Mouse (Mus musculus): ENCODE results near the gene Cacna1c. TPM values are rescaled to one million over a fixed set of nuclear protein-coding genes. Genes with fewer than 3 reads are reported as not detected.

Gene Cacna1c
- polyA plus RNA-seq, 1 experiment from 2014 or later = 8.7 TPM

- H3K4me3 ChIP-seq (ENCODE audit: low read depth, low read length) = no peak overlapping the region
- no peak overlapping the region for H3K9ac ChIP-seq (ENCODE audit: low read length)
- H3K27ac ChIP-seq (replicated peaks; ENCODE audit: low read depth, low read length) = no peak overlapping the region
- WGBS = 91% methylated on average over 8 of the region's 8 CpGs
- peaks cover 10% of the 10 kb centered on the region for H3K4me1 ChIP-seq (ENCODE audit: control insufficient read depth, insufficient read depth, low read length)
- H3K9me3 ChIP-seq (ENCODE audit: control insufficient read depth, low read length) = no peaks in the 10 kb centered on the region
- DNase-seq (ENCODE audit: low spot score) (no peak), ATAC-seq (ENCODE audit: insufficient number of reproducible peaks, low FRiP score, low TSS enrichment, low read depth) (no peak)
- H3K27me3 ChIP-seq (ENCODE audit: control insufficient read depth, insufficient read depth, low read length) = no peaks in the 10 kb centered on the region
- no peak overlapping the region for H3K4me2 ChIP-seq (ENCODE audit: low read depth, severe bottlenecking)
- no peaks in the 10 kb centered on the region for H3K36me3 ChIP-seq (ENCODE audit: control insufficient read depth, insufficient read depth, low read length)
Observed at GRCm38 (mm10) chr6:119087919-119088318, 108.3 kb downstream of the Cacna1c start.

GRCm38 (mm10) chr6:119085789-119086188 is 110.4 kb downstream of the Cacna1c start:
- DNase-seq (ENCODE audit: low spot score) (no peak), ATAC-seq (ENCODE audit: insufficient number of reproducible peaks, low FRiP score, low TSS enrichment, low read depth) (no peak)
- Histone ChIP-seq H3K9me3 (ENCODE audit: control insufficient read depth, low read length) (no peaks in the 10 kb centered on the region), H3K4me1 (ENCODE audit: control insufficient read depth, insufficient read depth, low read length) (peaks cover 10% of the 10 kb centered on the region), H3K27me3 (ENCODE audit: control insufficient read depth, insufficient read depth, low read length) (no peaks in the 10 kb centered on the region), H3K4me3 (ENCODE audit: low read depth, low read length) (no peak overlapping the region), H3K9ac (ENCODE audit: low read length) (no peak overlapping the region), H3K4me2 (ENCODE audit: low read depth, severe bottlenecking) (no peak overlapping the region), H3K27ac (replicated peaks; ENCODE audit: low read depth, low read length) (no peak overlapping the region), H3K36me3 (ENCODE audit: control insufficient read depth, insufficient read depth, low read length) (no peaks in the 10 kb centered on the region)
- 72% methylated on average over 3 of the region's 3 CpGs for WGBS

GRCm38 (mm10) chr6:119084532-119084931 is 111.7 kb downstream of the Cacna1c start:
- Histone ChIP-seq H3K4me3 (ENCODE audit: low read depth, low read length) (no peak overlapping the region), H3K27me3 (ENCODE audit: control insufficient read depth, insufficient read depth, low read length) (no peaks in the 10 kb centered on the region), H3K4me1 (ENCODE audit: control insufficient read depth, insufficient read depth, low read length) (peaks cover 10% of the 10 kb centered on the region), H3K36me3 (ENCODE audit: control insufficient read depth, insufficient read depth, low read length) (no peaks in the 10 kb centered on the region), H3K9ac (ENCODE audit: low read length) (no peak overlapping the region), H3K27ac (replicated peaks; ENCODE audit: low read depth, low read length) (no peak overlapping the region), H3K4me2 (ENCODE audit: low read depth, severe bottlenecking) (no peak overlapping the region), H3K9me3 (ENCODE audit: control insufficient read depth, low read length) (no peaks in the 10 kb centered on the region)
- WGBS = 55% methylated on average over 9 of the region's 9 CpGs
- ATAC-seq (ENCODE audit: insufficient number of reproducible peaks, low FRiP score, low TSS enrichment, low read depth) = no peak
- DNase-seq (ENCODE audit: low spot score) = no peak

GRCm38 (mm10) chr6:119083559-119083958 is 112.7 kb downstream of the Cacna1c start:
- WGBS = 72% methylated on average over 7 of the region's 7 CpGs
- no peak overlapping the region for H3K4me3 ChIP-seq (ENCODE audit: low read depth, low read length)
- no peak overlapping the region for H3K9ac ChIP-seq (ENCODE audit: low read length)
- ATAC-seq (ENCODE audit: insufficient number of reproducible peaks, low FRiP score, low TSS enrichment, low read depth) (no peak), DNase-seq (ENCODE audit: low spot score) (no peak)
- H3K4me1 ChIP-seq (ENCODE audit: control insufficient read depth, insufficient read depth, low read length) = peaks cover 6% of the 10 kb centered on the region; the same call in 1 of the 2 replicates
- H3K9me3 ChIP-seq (ENCODE audit: control insufficient read depth, low read length) = no peaks in the 10 kb centered on the region
- H3K27me3 ChIP-seq (ENCODE audit: control insufficient read depth, insufficient read depth, low read length) = no peaks in the 10 kb centered on the region
- H3K4me2 ChIP-seq (ENCODE audit: low read depth, severe bottlenecking) = no peak overlapping the region
- no peaks in the 10 kb centered on the region for H3K36me3 ChIP-seq (ENCODE audit: control insufficient read depth, insufficient read depth, low read length)
- no peak overlapping the region for H3K27ac ChIP-seq (replicated peaks; ENCODE audit: low read depth, low read length)

GRCm38 (mm10) chr6:119082662-119083061 is 113.6 kb downstream of the Cacna1c start:
- H3K9me3 ChIP-seq (ENCODE audit: control insufficient read depth, low read length) = no peaks in the 10 kb centered on the region
- no peak overlapping the region for H3K9ac ChIP-seq (ENCODE audit: low read length)
- no peak overlapping the region for H3K4me2 ChIP-seq (ENCODE audit: low read depth, severe bottlenecking)
- H3K27me3 ChIP-seq (ENCODE audit: control insufficient read depth, insufficient read depth, low read length) = no peaks in the 10 kb centered on the region
- DNase-seq (ENCODE audit: low spot score) = no peak
- ATAC-seq (ENCODE audit: insufficient number of reproducible peaks, low FRiP score, low TSS enrichment, low read depth) = no peak
- H3K36me3 ChIP-seq (ENCODE audit: control insufficient read depth, insufficient read depth, low read length) = no peaks in the 10 kb centered on the region
- no peak overlapping the region for H3K4me3 ChIP-seq (ENCODE audit: low read depth, low read length)
- WGBS = 89% methylated on average over 8 of the region's 8 CpGs
- no peak overlapping the region for H3K27ac ChIP-seq (replicated peaks; ENCODE audit: low read depth, low read length)
- H3K4me1 ChIP-seq (ENCODE audit: control insufficient read depth, insufficient read depth, low read length) = peaks cover 6% of the 10 kb centered on the region; the same call in 1 of the 2 replicates

- no peaks in the 10 kb centered on the region for H3K9me3 ChIP-seq (ENCODE audit: control insufficient read depth, low read length)
- WGBS = 92% methylated on average over 12 of the region's 12 CpGs
Observed at GRCm38 (mm10) chr6:119081650-119082049, 114.6 kb downstream of the Cacna1c start.

GRCm38 (mm10) chr6:119079626-119080025 is 116.6 kb downstream of the Cacna1c start:
- DNase-seq (ENCODE audit: low spot score) = no peak
- 87% methylated on average over 8 of the region's 8 CpGs for WGBS
- H3K4me2 ChIP-seq (ENCODE audit: low read depth, severe bottlenecking) = no peak overlapping the region
- H3K4me3 ChIP-seq (ENCODE audit: low read depth, low read length) = no peak overlapping the region
- peaks cover 6% of the 10 kb centered on the region; the same call in 1 of the 2 replicates for H3K4me1 ChIP-seq (ENCODE audit: control insufficient read depth, insufficient read depth, low read length)
- no peaks in the 10 kb centered on the region for H3K36me3 ChIP-seq (ENCODE audit: control insufficient read depth, insufficient read depth, low read length)
- H3K27ac ChIP-seq (replicated peaks; ENCODE audit: low read depth, low read length) = no peak overlapping the region
- H3K9me3 ChIP-seq (ENCODE audit: control insufficient read depth, low read length) = no peaks in the 10 kb centered on the region
- H3K27me3 ChIP-seq (ENCODE audit: control insufficient read depth, insufficient read depth, low read length) = no peaks in the 10 kb centered on the region
- ATAC-seq (ENCODE audit: insufficient number of reproducible peaks, low FRiP score, low TSS enrichment, low read depth) = no peak
- no peak overlapping the region for H3K9ac ChIP-seq (ENCODE audit: low read length)

More at GRCm38 (mm10) chr6:119081650-119082049, 114.6 kb downstream of the Cacna1c start:
- Histone ChIP-seq H3K27me3 (ENCODE audit: control insufficient read depth, insufficient read depth, low read length) (no peaks in the 10 kb centered on the region), H3K4me2 (ENCODE audit: low read depth, severe bottlenecking) (no peak overlapping the region), H3K36me3 (ENCODE audit: control insufficient read depth, insufficient read depth, low read length) (no peaks in the 10 kb centered on the region), H3K4me3 (ENCODE audit: low read depth, low read length) (no peak overlapping the region), H3K9ac (ENCODE audit: low read length) (no peak overlapping the region), H3K27ac (replicated peaks; ENCODE audit: low read depth, low read length) (no peak overlapping the region), H3K4me1 (ENCODE audit: control insufficient read depth, insufficient read depth, low read length) (peaks cover 6% of the 10 kb centered on the region; the same call in 1 of the 2 replicates)
- DNase-seq (ENCODE audit: low spot score) = no peak
- no peak for ATAC-seq (ENCODE audit: insufficient number of reproducible peaks, low FRiP score, low TSS enrichment, low read depth)

- H3K36me3 ChIP-seq (ENCODE audit: control insufficient read depth, insufficient read depth, low read length) = no peaks in the 10 kb centered on the region
Observed at GRCm38 (mm10) chr6:119078912-119079311, 117.3 kb downstream of the Cacna1c start.

GRCm38 (mm10) chr6:119077231-119077630 is 119.0 kb downstream of the Cacna1c start:
- H3K27ac ChIP-seq (replicated peaks; ENCODE audit: low read depth, low read length) = no peak overlapping the region
- no peaks in the 10 kb centered on the region for H3K27me3 ChIP-seq (ENCODE audit: control insufficient read depth, insufficient read depth, low read length)
- no peaks in the 10 kb centered on the region for H3K9me3 ChIP-seq (ENCODE audit: control insufficient read depth, low read length)
- ATAC-seq (ENCODE audit: insufficient number of reproducible peaks, low FRiP score, low TSS enrichment, low read depth) (no peak), DNase-seq (ENCODE audit: low spot score) (no peak)
- no peak overlapping the region for H3K9ac ChIP-seq (ENCODE audit: low read length)
- H3K36me3 ChIP-seq (ENCODE audit: control insufficient read depth, insufficient read depth, low read length) = no peaks in the 10 kb centered on the region
- WGBS = 90% methylated on average over 6 of the region's 6 CpGs
- H3K4me1 ChIP-seq (ENCODE audit: control insufficient read depth, insufficient read depth, low read length) = no peaks in the 10 kb centered on the region
- no peak overlapping the region for H3K4me2 ChIP-seq (ENCODE audit: low read depth, severe bottlenecking)
- H3K4me3 ChIP-seq (ENCODE audit: low read depth, low read length) = no peak overlapping the region

More at GRCm38 (mm10) chr6:119078912-119079311, 117.3 kb downstream of the Cacna1c start:
- no peak overlapping the region for H3K4me2 ChIP-seq (ENCODE audit: low read depth, severe bottlenecking)
- H3K9ac ChIP-seq (ENCODE audit: low read length) = no peak overlapping the region
- no peaks in the 10 kb centered on the region for H3K4me1 ChIP-seq (ENCODE audit: control insufficient read depth, insufficient read depth, low read length)
- H3K27me3 ChIP-seq (ENCODE audit: control insufficient read depth, insufficient read depth, low read length) = no peaks in the 10 kb centered on the region
- no peaks in the 10 kb centered on the region for H3K9me3 ChIP-seq (ENCODE audit: control insufficient read depth, low read length)
- no peak overlapping the region for H3K4me3 ChIP-seq (ENCODE audit: low read depth, low read length)
- ATAC-seq (ENCODE audit: insufficient number of reproducible peaks, low FRiP score, low TSS enrichment, low read depth) (no peak), DNase-seq (ENCODE audit: low spot score) (no peak)
- H3K27ac ChIP-seq (replicated peaks; ENCODE audit: low read depth, low read length) = no peak overlapping the region
- 85% methylated on average over 9 of the region's 9 CpGs for WGBS

Data from limb, embryonic 11.5 days (tissue).